Mouse (Mus musculus) adrenal gland, adult 10 weeks (tissue): Measurements from ENCODE around the gene Hspbap1. TPM values are rescaled to one million over a fixed set of nuclear protein-coding genes. Genes with fewer than 3 reads are reported as not detected.

Source experiments
- polyA plus RNA-seq: library from polyadenylated mRNA; stranded (reverse); fragments of 350-450 nt; fragmentation: Illumina TruSeq; extraction: RNeasy Lipid Tissue Mini Kit (QIAGEN cat#74804); gene quantifications from one replicate; pipeline ENCODE4 v1.2.3, GENCODE M21; 2014; ENCODE audit warnings: low read depth, low replicate concordance

Gene Hspbap1
- 4.5 TPM for polyA plus RNA-seq

GRCm38 (mm10) chr16:35769878-35770657 is at the start of gene Hspbap1:
Hspbap1 (plus strand) TSS chr16:35770375.

GRCm38 (mm10) chr16:35768785-35769642 is 1.2 kb upstream of the Hspbap1 start, which contains the start of gene Dirc2:
Dirc2 (minus strand) TSS chr16:35769356.

GRCm38 (mm10) chr16:35871048-35871851 is 101.1 kb downstream of the Hspbap1 start, which contains the start of gene Parp14:
Parp14 (minus strand) TSS chr16:35871544.

Other genes starting within 250 kb of the Hspbap1 start
- gene Sema5b, start 229.2 kb upstream of the Hspbap1 start, polyA plus RNA-seq = 2.5 TPM
- gene Dirc2, start 1.0 kb upstream of the Hspbap1 start, polyA plus RNA-seq = 27.1 TPM
- 28.1 TPM for gene Parp14, start 101.2 kb downstream of the Hspbap1 start, polyA plus RNA-seq
- gene Parp9, start 168.1 kb downstream of the Hspbap1 start, polyA plus RNA-seq = 32.8 TPM
- gene Dtx3l, start 168.8 kb downstream of the Hspbap1 start, polyA plus RNA-seq = 21.8 TPM
- 146 TPM for gene Kpna1, start 208.4 kb downstream of the Hspbap1 start, polyA plus RNA-seq